Mouse (Mus musculus) sigmoid colon, adult 10 weeks (tissue): ENCODE data around the gene Phc1. TPM values are rescaled to one million over a fixed set of nuclear protein-coding genes. Genes with fewer than 3 reads are reported as not detected.

Source experiments
- polyA plus RNA-seq: library from polyadenylated mRNA; stranded (reverse); fragments of 350-450 nt; fragmentation: Illumina TruSeq; extraction: RNeasy Lipid Tissue Mini Kit (QIAGEN cat#74804); gene quantifications from one replicate; pipeline ENCODE4 v1.2.3, GENCODE M21; 2014; ENCODE audit warnings: low read depth, low replicate concordance

Phc1 gene
- polyA plus RNA-seq = 2.3 TPM

DNA sequence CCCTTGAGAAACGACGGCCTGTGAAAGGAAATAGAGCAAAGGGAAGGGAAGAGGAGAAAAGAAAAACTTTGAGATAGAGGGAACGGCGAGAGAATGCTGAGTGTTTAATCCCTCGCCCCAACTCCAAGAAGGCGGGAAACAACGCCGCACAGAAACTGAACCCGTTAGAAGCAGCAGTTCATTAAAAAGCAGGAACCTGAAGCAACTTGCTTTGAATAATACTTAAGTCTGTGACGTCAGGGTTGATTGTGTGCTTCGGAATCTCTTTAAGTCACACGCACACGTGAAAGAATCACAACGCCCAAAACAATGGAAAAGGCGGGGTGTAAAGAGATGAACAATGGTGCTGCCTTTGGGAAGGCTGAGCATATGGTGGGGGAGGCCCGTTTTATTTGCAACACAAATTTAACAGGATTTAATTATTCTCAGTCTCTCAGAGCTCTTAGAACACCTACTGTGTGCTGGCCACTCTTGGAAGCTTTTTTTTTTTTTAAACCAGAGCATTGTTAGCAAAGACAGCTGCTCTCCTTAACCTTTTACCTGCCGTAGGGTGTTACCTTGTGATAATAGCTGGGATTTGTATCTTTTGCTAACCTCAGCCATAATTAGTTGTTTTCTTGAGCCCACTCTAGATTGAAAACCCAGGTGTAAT is at the start of gene Phc1:
Phc1 (minus strand) TSS at position 213 of the 652 bp plus-strand sequence.

DNA sequence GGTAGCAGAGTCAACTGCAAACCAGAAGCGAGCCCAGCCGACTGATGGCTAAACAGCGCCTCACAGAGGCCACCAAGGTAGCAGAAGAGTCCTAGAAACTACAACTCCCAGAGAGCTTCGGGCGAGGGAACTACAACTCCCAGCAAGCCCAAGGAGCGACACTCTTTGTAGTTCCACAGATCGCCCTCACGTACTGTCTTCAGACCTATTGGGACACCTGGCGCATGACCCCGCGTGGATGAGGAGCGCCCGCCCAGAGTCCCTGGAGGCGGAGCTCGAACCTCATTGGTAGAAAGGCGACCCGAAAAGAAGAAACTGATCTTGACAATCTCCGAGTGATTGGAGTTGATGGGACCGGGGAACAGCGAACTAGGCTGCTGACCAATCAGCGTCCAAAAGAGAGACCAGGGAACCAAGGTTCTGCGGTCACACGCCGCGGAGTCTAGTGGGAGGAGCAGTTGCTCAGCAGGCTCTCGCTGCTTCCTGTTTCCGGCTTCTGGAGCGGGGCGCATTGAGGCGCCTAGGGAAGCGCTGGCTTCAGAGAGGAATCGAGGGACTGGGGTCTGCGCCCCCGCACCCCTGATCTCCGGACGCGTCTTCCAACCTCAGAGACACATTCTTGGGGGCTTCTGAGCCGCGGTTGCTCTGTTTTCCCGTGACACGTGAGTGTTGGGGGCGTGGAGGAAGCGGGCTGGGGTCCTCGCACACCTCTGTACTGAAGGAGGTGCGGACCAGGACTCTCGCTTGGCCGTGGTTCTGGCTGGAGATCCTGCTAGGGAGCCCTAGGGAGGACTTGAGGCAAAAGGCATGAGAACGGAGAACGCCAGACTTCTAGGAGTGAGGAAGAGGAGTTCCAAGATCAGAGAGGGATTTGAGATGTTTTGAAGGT is 31.6 kb downstream of the Phc1 start, which contains the start of gene M6pr:
M6pr (plus strand) TSS at position 216 of the 889 bp plus-strand sequence.

DNA sequence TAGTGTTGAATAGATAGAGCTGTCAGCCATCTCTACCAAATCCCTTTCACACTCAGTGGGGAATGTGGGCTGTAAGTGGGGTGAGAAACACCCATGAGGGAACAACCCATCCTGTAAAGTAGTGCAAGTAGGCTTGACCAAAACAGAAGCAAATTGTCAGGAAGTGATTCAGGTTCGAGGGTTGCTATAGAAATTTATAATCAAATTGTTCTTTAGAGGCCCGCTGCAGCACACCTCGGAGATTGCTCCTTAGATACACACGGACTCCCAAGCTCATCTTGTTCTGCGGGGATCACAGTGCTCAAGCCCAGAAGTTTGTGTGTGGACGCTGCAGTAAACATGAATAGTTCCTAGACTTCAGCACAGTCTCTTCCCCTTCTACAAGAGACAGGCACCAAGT is 57.6 kb downstream of the Phc1 start, which contains the start of gene Klrg1:
Klrg1 (minus strand) TSS at position 101 of the 400 bp plus-strand sequence.

Other genes starting within 250 kb of the Phc1 start
- 0.63 TPM for gene Klrg1, start 57.7 kb downstream of the Phc1 start, polyA plus RNA-seq
- 216 TPM for gene M6pr, start 31.8 kb downstream of the Phc1 start, polyA plus RNA-seq
- 1.1 TPM for gene Rimklb, start 158.2 kb upstream of the Phc1 start, polyA plus RNA-seq
- 23.0 TPM for gene Mfap5, start 165.3 kb upstream of the Phc1 start, polyA plus RNA-seq
- 0.50 TPM for gene Aicda, start 213.2 kb upstream of the Phc1 start, polyA plus RNA-seq